Mouse (Mus musculus) skeletal muscle tissue, adult 2 months (tissue): ENCODE results near the gene Cmss1.
A peak's percentile ranks its signal among the peaks of the same experiment; 100 is the strongest.

Experiments
- DNase-seq: peaks from one replicate; pipeline ENCODE4 v3.0.0-alpha.2; 2012; ENCODE audit warnings: low read depth, low spot score

Gene Cmss1

GRCm38 (mm10) chr16:57389566-57390251 lies 217.0 kb downstream of the Cmss1 start:
- DNase-seq = no peak

- DNase-seq = no peak
Observed at GRCm38 (mm10) chr16:57384274-57384673, 222.4 kb downstream of the Cmss1 start.

- no peak for DNase-seq
Observed at GRCm38 (mm10) chr16:57383266-57383971, 223.2 kb downstream of the Cmss1 start.

- DNase-seq = no peak
Observed at GRCm38 (mm10) chr16:57378631-57379330, 227.9 kb downstream of the Cmss1 start.

GRCm38 (mm10) chr16:57375248-57375837 lies 231.3 kb downstream of the Cmss1 start:
- no peak for DNase-seq

GRCm38 (mm10) chr16:57372156-57372555 lies 234.5 kb downstream of the Cmss1 start:
- no peak for DNase-seq

- DNase-seq = peak; percentile 88
Observed at GRCm38 (mm10) chr16:57369846-57370496, 236.7 kb downstream of the Cmss1 start.

GRCm38 (mm10) chr16:57366941-57367694 lies 239.5 kb downstream of the Cmss1 start:
- no peak for DNase-seq

- DNase-seq = no peak
Observed at GRCm38 (mm10) chr16:57366141-57366540, 240.5 kb downstream of the Cmss1 start.

GRCm38 (mm10) chr16:57364498-57364897 lies 242.2 kb downstream of the Cmss1 start:
- no peak for DNase-seq

- peak; percentile 45 for DNase-seq
Observed at GRCm38 (mm10) chr16:57362679-57363401, 243.8 kb downstream of the Cmss1 start.

GRCm38 (mm10) chr16:57360785-57361184 lies 245.9 kb downstream of the Cmss1 start:
- no peak for DNase-seq

GRCm38 (mm10) chr16:57359251-57359650 lies 247.4 kb downstream of the Cmss1 start:
- no peak for DNase-seq

- peak; percentile 90 for DNase-seq
Observed at GRCm38 (mm10) chr16:57357011-57357410, 249.7 kb downstream of the Cmss1 start.

GRCm38 (mm10) chr16:57356454-57356853 lies 250.2 kb downstream of the Cmss1 start:
- no peak for DNase-seq

GRCm38 (mm10) chr16:57353932-57354331 lies 252.7 kb downstream of the Cmss1 start:
- DNase-seq = peak; percentile 78

GRCm38 (mm10) chr16:57353166-57353721 lies 253.4 kb downstream of the Cmss1 start:
- DNase-seq = peak; percentile 78

- DNase-seq = peak; percentile 79
Observed at GRCm38 (mm10) chr16:57352751-57353150, 253.9 kb downstream of the Cmss1 start, which contains the start of gene Filip1l. Filip1l (plus strand) TSS chr16:57353093.

- DNase-seq = no peak
Observed at GRCm38 (mm10) chr16:57349689-57350088, 257.0 kb downstream of the Cmss1 start.

- DNase-seq = peak; percentile 92
Observed at GRCm38 (mm10) chr16:57349039-57349438, 257.6 kb downstream of the Cmss1 start.
